Mouse (Mus musculus) CH12.LX (cell line): Measurements from ENCODE around the gene Ccdc127.

Experiments
- CHD2 ChIP-seq: IDR thresholded peaks from 2 replicates; pipeline ENCODE4 v1.6.1; 2011; ENCODE audit warnings: low read length, improper control_type of control experiment
- CTCF ChIP-seq, 2 experiments: IDR thresholded peaks in 1 of 2; conservative IDR thresholded peaks in 1 of 2; 2 replicates each; pipeline ENCODE4 v1.5.1; 2011 to 2012; ENCODE audit warnings: low read depth in 2 of 2, low read length in 2 of 2, improper control_type of control experiment in 1 of 2, inconsistent platforms in 1 of 2, mild to moderate bottlenecking in 1 of 2, moderate library complexity in 1 of 2
- IRF4 ChIP-seq: IDR thresholded peaks from 2 replicates; pipeline ENCODE4 v1.6.1; 2014; ENCODE audit warnings: low read depth, mild to moderate bottlenecking, inconsistent platforms, low read length, improper control_type of control experiment
- JUND ChIP-seq: conservative IDR thresholded peaks from 2 replicates; pipeline ENCODE4 v1.6.1; 2011; ENCODE audit warnings: low read depth, low read length, improper control_type of control experiment
- MAX ChIP-seq: IDR thresholded peaks from 2 replicates; pipeline ENCODE4 v1.6.1; 2011; ENCODE audit warnings: low read length, improper control_type of control experiment
- MEF2A ChIP-seq: IDR thresholded peaks from 2 replicates; pipeline ENCODE4 v1.6.1; 2014; ENCODE audit warnings: low read depth, mild to moderate bottlenecking, inconsistent platforms, low read length, improper control_type of control experiment, borderline replicate concordance
- MYC ChIP-seq: IDR thresholded peaks from 2 replicates; pipeline ENCODE4 v1.6.1; 2011; ENCODE audit warnings: low read depth, mild to moderate bottlenecking, improper control_type of control experiment, low read length
- POLR2A ChIP-seq: IDR thresholded peaks from 2 replicates; pipeline ENCODE4 v1.6.1; 2011; ENCODE audit warnings: low read depth, mild to moderate bottlenecking, improper control_type of control experiment, low read length
- POLR2AphosphoS2 ChIP-seq: IDR thresholded peaks from 2 replicates; pipeline ENCODE4 v1.6.1; 2011; ENCODE audit warnings: low read depth, low read length, improper control_type of control experiment
- RAD21 ChIP-seq: IDR thresholded peaks from 2 replicates; pipeline ENCODE4 v1.6.1; 2011; ENCODE audit warnings: low read depth, mild to moderate bottlenecking, low read length, improper control_type of control experiment, moderate library complexity
- UBTF ChIP-seq: IDR thresholded peaks from 2 replicates; pipeline ENCODE4 v1.6.1; 2012; ENCODE audit warnings: low read depth, mild to moderate bottlenecking, inconsistent platforms, low read length, improper control_type of control experiment, moderate library complexity
- ZKSCAN1 ChIP-seq: IDR thresholded peaks from 2 replicates; pipeline ENCODE4 v1.6.1; 2012; ENCODE audit warnings: low read depth, inconsistent platforms, low read length, improper control_type of control experiment, borderline replicate concordance
- ZNF384 ChIP-seq: IDR thresholded peaks from 2 replicates; pipeline ENCODE4 v1.6.1; 2012; ENCODE audit warnings: low read depth, low read length, improper control_type of control experiment, inconsistent platforms

GRCm38 (mm10) chr13:74391156-74391555 lies 41.0 kb downstream of the Ccdc127 start:
- no peak for TF ChIP-seq CTCF (conservative IDR thresholded peaks at IDR 0.05 in 1 of 2, IDR thresholded peaks at IDR 0.05 in 1 of 2; ENCODE audit: low read depth in 2 of 2, low read length in 2 of 2)
- no peak for TF ChIP-seq MAX
- no peak for TF ChIP-seq POLR2AphosphoS2
- TF ChIP-seq POLR2A, result no peak
- no peak for TF ChIP-seq MYC
- no peak for TF ChIP-seq UBTF
- TF ChIP-seq MEF2A, result no peak
- TF ChIP-seq JUND, result no peak
- no peak for TF ChIP-seq ZNF384
- TF ChIP-seq ZKSCAN1, result no peak
- no peak for TF ChIP-seq RAD21
- no peak for TF ChIP-seq CHD2
- TF ChIP-seq IRF4, result no peak
